Mouse (Mus musculus) embryonic fibroblast, embryonic 13.5 days (primary cell): ENCODE measurements at regions not wholly inside any gene's neighbourhood (a gene's known extent, or its start where the extent isn't known, plus 50 kb on each side); places are given as distances from the start of the nearest gene placed in this dataset.

Experiments used
- CTCF ChIP-seq: IDR thresholded peaks from 2 replicates; pipeline ENCODE4 v1.5.1; 2011; ENCODE audit warnings: mild to moderate bottlenecking, control low read depth, low read length, moderate library complexity, borderline replicate concordance; ENCODE audit not compliant: insufficient read depth
- POLR2A ChIP-seq: IDR thresholded peaks from 2 replicates; pipeline ENCODE4 v1.6.1; 2011; ENCODE audit warnings: low read depth, mild to moderate bottlenecking, control low read depth, low read length, moderate library complexity

GRCm38 (mm10) chr2:95487580-95488135 lies 830.3 kb upstream of the Lrrc4c start:
- TF ChIP-seq CTCF = no peak
- TF ChIP-seq POLR2A = no peak
